Mouse (Mus musculus): ENCODE results near the gene Ell. TPM values are rescaled to one million over a fixed set of nuclear protein-coding genes. Genes with fewer than 3 reads are reported as not detected.

Ell gene
- polyA plus RNA-seq, 1 experiment from 2014 or later = 14.9 TPM

DNA sequence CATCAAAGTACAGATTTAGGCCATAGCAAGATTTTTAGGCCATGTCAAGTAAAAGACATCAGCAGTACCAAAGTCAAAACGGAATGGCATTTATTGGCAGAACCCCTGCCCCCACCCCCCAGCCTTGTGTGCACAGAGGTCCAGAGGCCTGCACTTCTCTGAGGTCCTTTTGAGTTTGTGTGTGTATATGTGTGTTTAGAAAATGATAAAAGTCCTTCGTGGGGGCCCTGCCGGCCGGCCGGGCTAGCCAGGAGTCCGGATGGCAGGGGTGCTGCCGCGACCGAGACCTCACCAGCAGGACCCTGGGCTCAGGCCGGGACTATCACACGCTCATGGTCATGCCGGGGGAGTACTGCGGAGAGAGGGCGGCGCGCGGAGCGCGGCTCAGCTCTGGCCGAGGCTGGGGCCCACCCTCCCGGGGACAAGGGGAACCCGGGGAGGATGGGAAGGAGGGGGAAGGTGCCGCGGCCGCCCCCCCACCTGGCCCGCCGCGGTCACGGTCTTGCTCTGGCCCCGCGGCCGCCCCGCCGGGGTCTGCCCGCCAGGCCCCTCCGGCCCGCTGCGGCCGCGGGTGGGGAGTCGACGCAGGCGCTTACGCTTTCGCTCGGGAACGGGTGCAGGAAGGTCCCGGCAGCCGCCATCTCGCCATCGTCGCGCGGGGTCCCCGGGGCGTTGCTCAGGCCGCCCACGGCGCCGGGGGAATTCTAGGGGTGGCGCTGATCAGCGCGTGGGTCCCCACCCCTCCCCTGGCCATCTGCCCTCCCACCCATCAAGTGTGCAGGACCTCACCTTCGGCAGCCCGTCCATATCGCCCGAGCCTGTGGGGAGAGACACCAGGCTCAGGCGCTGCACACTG, 58.4 kb downstream of the Ell start:
- Histone ChIP-seq H3K27ac (peak overlapping the region; percentile 36; the same call in 1 of the 2 replicates), H3K4me1 (replicated peaks; ENCODE audit: insufficient read depth, low read length) (peaks cover 40% of the 10 kb centered on the region), H3K4me3 (replicated peaks; ENCODE audit: low read depth, low read length) (peak overlapping the region; percentile 31), H3K4me2 (ENCODE audit: low read length) (peak overlapping the region; percentile 74), H3K9me3 (replicated peaks; ENCODE audit: low read length) (no peaks in the 10 kb centered on the region), H3K9ac (ENCODE audit: low read depth, low read length) (peak overlapping the region; percentile 60), H3K36me3 (ENCODE audit: insufficient read depth, low read length) (0 out of 2 replicates have a peak, but pooled peaks cover 2% of the 10 kb centered on the region), H3K27me3 (ENCODE audit: insufficient read depth, low read length) (no peaks in the 10 kb centered on the region)
- ATAC-seq (replicated peaks; ENCODE audit: low FRiP score, low read depth) (no peak), DNase-seq (ENCODE audit: low spot score) (no peak)
- TF ChIP-seq CTCF (IDR thresholded peaks at IDR 0.05; ENCODE audit: low read depth) = no peak
- 24% methylated on average over 65 of the region's 68 CpGs for WGBS

DNA sequence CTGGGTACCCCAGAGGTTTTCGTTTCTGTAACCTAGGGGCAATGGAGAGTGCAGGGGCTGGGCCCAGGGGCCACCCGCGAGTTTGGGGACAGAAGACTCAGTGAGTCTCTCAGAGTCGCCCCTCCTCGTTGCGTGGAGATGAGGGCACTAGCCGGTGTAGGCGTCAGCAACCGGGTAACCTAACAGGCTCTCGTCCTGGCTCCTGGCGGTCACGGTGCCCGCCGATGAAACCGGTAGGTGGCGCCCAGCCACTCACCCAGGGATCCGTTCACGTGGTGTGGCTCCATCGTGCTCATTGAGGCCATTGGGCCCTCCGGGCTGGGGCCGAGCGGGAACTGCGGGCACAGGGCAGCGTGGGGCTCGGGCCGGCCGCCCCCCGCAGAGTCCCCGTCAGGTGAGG, 59.0 kb downstream of the Ell start:
- H3K27ac ChIP-seq = peak overlapping the region; percentile 36; the same call in 1 of the 2 replicates
- peak; percentile 12 for ATAC-seq (replicated peaks; ENCODE audit: low FRiP score, low read depth)
- H3K9ac ChIP-seq (ENCODE audit: low read depth, low read length) = peak overlapping the region; percentile 60
- no peaks in the 10 kb centered on the region for H3K27me3 ChIP-seq (ENCODE audit: insufficient read depth, low read length)
- H3K4me3 ChIP-seq (replicated peaks; ENCODE audit: low read depth, low read length) = peak overlapping the region; percentile 31
- H3K4me2 ChIP-seq (ENCODE audit: low read length) = peak overlapping the region; percentile 74
- 0 out of 2 replicates have a peak, but pooled peaks cover 3% of the 10 kb centered on the region for H3K36me3 ChIP-seq (ENCODE audit: insufficient read depth, low read length)
- H3K4me1 ChIP-seq (replicated peaks; ENCODE audit: insufficient read depth, low read length) = peaks cover 34% of the 10 kb centered on the region
- DNase-seq (ENCODE audit: low spot score) = peak; percentile 82
- no peaks in the 10 kb centered on the region for H3K9me3 ChIP-seq (replicated peaks; ENCODE audit: low read length)
- WGBS = 14% methylated on average over 29 of the region's 29 CpGs
- TF ChIP-seq CTCF (IDR thresholded peaks at IDR 0.05; ENCODE audit: low read depth) = peak; percentile 82

DNA sequence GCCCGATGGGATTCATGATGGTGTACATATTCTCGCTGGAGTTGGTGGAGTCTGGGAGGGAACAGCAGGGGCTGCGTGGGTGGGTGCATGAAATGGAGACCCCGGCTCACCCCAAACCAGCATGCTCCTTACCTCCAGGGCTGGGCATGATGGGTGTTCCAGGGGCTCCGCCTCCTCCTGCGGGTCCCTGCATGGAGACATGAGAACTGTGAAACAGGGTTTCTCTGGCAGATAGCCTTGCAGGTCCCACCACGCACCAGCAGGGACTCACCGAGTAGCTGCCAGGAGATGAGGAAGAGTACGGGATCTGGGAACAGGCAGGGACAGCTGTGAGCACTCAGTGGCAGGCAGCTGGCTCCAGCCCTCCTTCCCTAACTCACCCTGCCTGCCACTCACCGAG, 59.5 kb downstream of the Ell start:
- Histone ChIP-seq H3K36me3 (ENCODE audit: insufficient read depth, low read length) (0 out of 2 replicates have a peak, but pooled peaks cover 3% of the 10 kb centered on the region), H3K9ac (ENCODE audit: low read depth, low read length) (peak overlapping the region; percentile 60; the same call in 1 of the 2 replicates), H3K27ac (no peak overlapping the region), H3K27me3 (ENCODE audit: insufficient read depth, low read length) (no peaks in the 10 kb centered on the region), H3K4me1 (replicated peaks; ENCODE audit: insufficient read depth, low read length) (peaks cover 30% of the 10 kb centered on the region), H3K4me3 (replicated peaks; ENCODE audit: low read depth, low read length) (no peak overlapping the region), H3K4me2 (ENCODE audit: low read length) (peak overlapping the region; percentile 74), H3K9me3 (replicated peaks; ENCODE audit: low read length) (no peaks in the 10 kb centered on the region)
- DNase-seq (ENCODE audit: low spot score) = peak; percentile 53
- no peak for TF ChIP-seq CTCF (IDR thresholded peaks at IDR 0.05; ENCODE audit: low read depth)
- ATAC-seq (replicated peaks; ENCODE audit: low FRiP score, low read depth) = no peak
- WGBS = 25% methylated on average over 10 of the region's 10 CpGs

DNA sequence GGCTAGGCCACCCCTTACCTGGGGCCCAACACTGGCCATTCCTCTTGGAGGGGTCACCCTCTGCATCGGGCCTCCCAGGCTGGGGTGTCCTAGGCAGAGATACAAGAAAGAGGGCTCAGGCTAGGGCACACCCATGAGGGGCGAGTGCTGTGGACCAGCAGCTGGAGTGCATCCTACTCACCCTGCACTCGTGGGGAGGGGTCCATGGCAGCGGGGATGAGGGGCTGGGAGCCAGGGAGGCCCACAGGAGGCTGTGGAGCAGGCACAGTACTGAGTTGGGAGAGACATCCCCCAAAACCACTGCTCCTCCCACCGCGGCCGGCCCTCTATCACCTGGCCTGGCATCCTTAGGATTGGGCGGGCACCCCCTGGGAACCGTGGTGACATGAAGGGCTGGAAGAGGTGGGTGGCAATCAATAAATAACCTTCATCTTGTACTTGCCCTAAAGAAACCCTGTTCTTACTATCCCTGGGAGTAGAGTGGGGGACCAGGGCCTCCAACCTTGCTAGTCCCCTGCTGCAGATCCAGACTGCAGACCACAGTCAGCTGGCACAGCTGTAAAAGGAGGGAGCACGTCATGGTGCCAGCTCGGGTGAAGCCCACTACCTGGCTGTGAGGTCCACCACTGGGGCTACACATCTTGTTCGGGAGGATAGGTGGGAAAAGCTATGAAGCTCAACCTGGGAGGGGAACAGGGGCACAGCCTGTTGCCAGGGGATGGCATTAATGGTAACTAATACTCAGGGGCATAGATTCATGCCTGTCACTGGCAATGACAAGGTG, 60.4 kb downstream of the Ell start:
- H3K4me1 ChIP-seq (replicated peaks; ENCODE audit: insufficient read depth, low read length) = peaks cover 29% of the 10 kb centered on the region
- ATAC-seq (replicated peaks; ENCODE audit: low FRiP score, low read depth) (no peak), DNase-seq (ENCODE audit: low spot score) (no peak)
- TF ChIP-seq CTCF (IDR thresholded peaks at IDR 0.05; ENCODE audit: low read depth) = no peak
- no peak overlapping the region for H3K4me2 ChIP-seq (ENCODE audit: low read length)
- H3K36me3 ChIP-seq (ENCODE audit: insufficient read depth, low read length) = 0 out of 2 replicates have a peak, but pooled peaks cover 3% of the 10 kb centered on the region
- H3K4me3 ChIP-seq (replicated peaks; ENCODE audit: low read depth, low read length) = no peak overlapping the region
- no peaks in the 10 kb centered on the region for H3K9me3 ChIP-seq (replicated peaks; ENCODE audit: low read length)
- 72% methylated on average over 12 of the region's 12 CpGs for WGBS
- peak overlapping the region; percentile 85 for H3K27ac ChIP-seq
- H3K27me3 ChIP-seq (ENCODE audit: insufficient read depth, low read length) = no peaks in the 10 kb centered on the region
- no peak overlapping the region for H3K9ac ChIP-seq (ENCODE audit: low read depth, low read length)

DNA sequence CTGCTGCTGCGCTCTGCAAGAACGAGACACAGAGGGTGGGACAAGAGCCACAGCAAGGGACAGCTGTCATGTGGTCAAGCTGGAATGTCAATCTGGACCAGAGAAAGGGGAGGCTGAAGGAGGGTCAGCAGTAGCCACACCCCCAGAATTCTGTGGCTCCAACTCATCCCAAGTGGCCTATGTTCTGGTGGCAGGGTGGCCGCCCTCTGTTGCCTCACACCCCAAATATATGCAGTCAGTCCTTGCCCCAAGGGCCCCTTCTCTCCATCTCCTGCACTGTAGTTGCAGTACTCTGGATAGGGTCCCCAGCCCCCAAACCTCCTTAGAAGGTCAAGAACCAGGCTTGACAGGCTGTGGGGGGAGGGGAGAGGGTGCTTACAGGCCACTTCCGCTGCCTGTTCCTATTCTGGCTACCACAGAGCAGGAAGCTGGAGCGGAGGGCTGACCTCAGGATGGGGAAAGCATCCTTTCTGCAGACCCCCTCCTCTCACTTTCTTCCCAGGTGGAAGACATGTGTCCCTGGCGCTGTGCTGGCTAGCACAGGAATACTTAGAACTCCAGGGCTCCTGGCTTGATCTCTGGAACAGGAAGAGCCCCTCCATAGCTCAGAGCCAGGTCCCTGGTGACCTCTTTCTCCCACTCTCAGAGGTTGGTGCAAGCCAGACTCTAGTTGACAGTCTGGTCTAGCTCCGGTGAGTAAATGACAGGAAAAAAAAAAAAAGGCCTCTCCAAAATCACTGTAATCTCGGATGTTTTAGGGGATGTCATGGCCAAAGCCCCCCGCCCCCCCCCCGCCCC, 61.4 kb downstream of the Ell start:
- Histone ChIP-seq H3K27ac (peak overlapping the region; percentile 85), H3K9ac (ENCODE audit: low read depth, low read length) (0 out of 2 replicates have a peak overlapping the region, but pooled peaks have one; percentile 1), H3K4me3 (replicated peaks; ENCODE audit: low read depth, low read length) (0 out of 2 replicates have a peak overlapping the region, but pooled peaks have one; percentile 0), H3K4me2 (ENCODE audit: low read length) (peak overlapping the region; percentile 44), H3K27me3 (ENCODE audit: insufficient read depth, low read length) (no peaks in the 10 kb centered on the region), H3K9me3 (replicated peaks; ENCODE audit: low read length) (no peaks in the 10 kb centered on the region), H3K36me3 (ENCODE audit: insufficient read depth, low read length) (0 out of 2 replicates have a peak, but pooled peaks cover 3% of the 10 kb centered on the region), H3K4me1 (replicated peaks; ENCODE audit: insufficient read depth, low read length) (peaks cover 21% of the 10 kb centered on the region)
- 0 out of 2 replicates have a peak, but pooled peaks have one; percentile 0 for ATAC-seq (replicated peaks; ENCODE audit: low FRiP score, low read depth)
- WGBS = 24% methylated on average over 10 of the region's 10 CpGs
- peak; percentile 75 for DNase-seq (ENCODE audit: low spot score)
- TF ChIP-seq CTCF (IDR thresholded peaks at IDR 0.05; ENCODE audit: low read depth) = no peak
